Mouse (Mus musculus): ENCODE measurements at regions not wholly inside any gene's neighbourhood (a gene's known extent, or its start where the extent isn't known, plus 50 kb on each side); places are given as distances from the start of the nearest gene placed in this dataset.

DNA sequence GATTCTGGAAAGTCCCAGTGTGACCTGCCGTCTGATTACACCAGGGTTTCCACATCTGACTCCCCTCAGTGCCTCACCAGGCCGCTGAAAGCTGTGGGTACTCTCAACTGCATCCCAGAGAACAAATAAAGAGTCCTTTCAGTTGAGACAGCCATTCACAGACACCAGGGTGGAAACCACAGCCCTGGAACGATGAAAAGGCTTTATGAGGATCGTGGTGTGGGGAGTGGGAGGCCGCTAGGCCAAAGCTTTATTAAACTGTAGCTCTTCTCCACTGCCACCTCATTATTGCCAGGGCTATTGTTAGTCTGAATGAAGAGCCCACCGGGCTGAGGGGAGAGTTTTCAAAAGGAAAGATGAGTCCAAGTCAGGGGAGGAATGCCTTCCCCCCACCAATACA lies 202.8 kb downstream of the Cd83 start:
- 0 out of 2 replicates have a peak, but pooled peaks cover 3% of the 10 kb centered on the region for H3K4me1 ChIP-seq (ENCODE audit: control insufficient read depth, insufficient read depth, low read length)
- DNase-seq, result no peak
- 68% methylated on average over 6 of the region's 6 CpGs for WGBS
- H3K4me3 ChIP-seq (replicated peaks; ENCODE audit: extremely low read depth, low read depth, low read length), result no peak overlapping the region
- TF ChIP-seq POLR2A (IDR thresholded peaks at IDR 0.05; ENCODE audit: borderline replicate concordance, extremely low read depth, low read depth, low read length) (no peak), CTCF (IDR thresholded peaks at IDR 0.05; ENCODE audit: insufficient read depth, low read length) (no peak)

DNA sequence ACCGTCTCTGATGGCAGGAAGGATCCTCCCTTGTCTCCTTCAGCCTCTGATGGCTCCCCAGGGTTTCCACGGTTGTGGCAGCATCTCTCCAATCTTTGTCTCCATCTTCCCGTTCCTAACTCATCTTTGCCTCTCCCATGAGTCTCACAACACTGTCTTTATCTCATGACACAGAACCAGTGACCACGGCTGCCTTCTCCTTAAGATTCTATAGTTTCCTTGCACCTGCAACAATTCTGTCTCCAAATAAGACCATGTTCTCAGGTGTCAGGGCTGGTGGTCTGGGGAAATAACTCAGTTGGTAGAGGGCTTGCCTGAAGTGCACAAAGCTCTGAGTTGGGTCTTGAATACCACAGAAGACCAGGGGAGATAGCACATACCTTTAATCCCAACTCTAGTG lies 203.8 kb downstream of the Cd83 start:
- 93% methylated on average over 4 of the region's 4 CpGs for WGBS
- no peak for DNase-seq
- TF ChIP-seq POLR2A (IDR thresholded peaks at IDR 0.05; ENCODE audit: borderline replicate concordance, extremely low read depth, low read depth, low read length), result no peak
- TF ChIP-seq CTCF (IDR thresholded peaks at IDR 0.05; ENCODE audit: insufficient read depth, low read length), result no peak

DNA sequence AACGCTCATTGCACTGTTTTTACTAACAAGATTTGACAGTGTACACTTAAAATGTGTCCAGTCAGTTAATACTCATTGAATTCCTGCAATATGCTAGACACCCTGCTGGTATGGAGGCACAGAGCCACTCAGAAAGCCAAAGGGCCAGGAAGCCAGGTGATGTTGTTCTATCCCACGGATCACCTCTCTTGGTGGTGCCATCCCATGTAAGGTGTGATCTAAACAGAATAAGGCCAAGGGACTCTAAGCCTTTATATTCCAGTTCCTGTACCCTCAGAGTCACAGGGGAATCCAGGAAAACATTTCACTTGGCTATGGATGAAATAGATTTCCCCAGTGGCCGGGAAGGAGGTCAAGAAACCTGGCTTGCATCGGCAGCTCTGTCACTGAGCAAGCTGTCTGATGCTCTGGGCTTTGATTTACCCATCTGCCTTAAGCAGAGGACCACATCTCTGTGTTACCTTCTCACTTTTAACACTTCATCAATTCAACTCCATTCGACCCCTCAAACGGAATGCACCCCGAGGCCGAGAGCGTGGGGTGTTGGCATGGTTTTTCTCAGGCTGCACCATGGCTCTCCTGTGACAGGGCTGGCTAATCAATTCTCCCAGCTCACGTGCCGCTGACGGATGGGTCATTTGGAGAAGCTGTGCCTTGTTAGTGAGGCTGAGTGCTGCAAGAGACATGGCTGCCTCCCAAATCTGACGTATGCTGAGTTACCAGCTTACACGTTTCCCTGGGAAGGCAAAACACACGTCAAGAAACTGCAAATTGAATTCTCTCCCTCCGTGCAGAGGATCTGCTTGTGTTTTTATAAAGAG lies 205.9 kb downstream of the Cd83 start:
- Histone ChIP-seq H3K4me1 (ENCODE audit: control insufficient read depth, insufficient read depth, low read length) (0 out of 2 replicates have a peak, but pooled peaks cover 3% of the 10 kb centered on the region), H3K4me3 (replicated peaks; ENCODE audit: extremely low read depth, low read depth, low read length) (no peak overlapping the region)
- no peak for DNase-seq
- TF ChIP-seq POLR2A (IDR thresholded peaks at IDR 0.05; ENCODE audit: borderline replicate concordance, extremely low read depth, low read depth, low read length) (no peak), CTCF (IDR thresholded peaks at IDR 0.05; ENCODE audit: insufficient read depth, low read length) (no peak)
- WGBS, result 60% methylated on average over 16 of the region's 16 CpGs

More for the DNA sequence above, 203.8 kb downstream of the Cd83 start:
- Histone ChIP-seq H3K4me1 (ENCODE audit: control insufficient read depth, insufficient read depth, low read length) (0 out of 2 replicates have a peak, but pooled peaks cover 3% of the 10 kb centered on the region), H3K4me3 (replicated peaks; ENCODE audit: extremely low read depth, low read depth, low read length) (no peak overlapping the region)

DNA sequence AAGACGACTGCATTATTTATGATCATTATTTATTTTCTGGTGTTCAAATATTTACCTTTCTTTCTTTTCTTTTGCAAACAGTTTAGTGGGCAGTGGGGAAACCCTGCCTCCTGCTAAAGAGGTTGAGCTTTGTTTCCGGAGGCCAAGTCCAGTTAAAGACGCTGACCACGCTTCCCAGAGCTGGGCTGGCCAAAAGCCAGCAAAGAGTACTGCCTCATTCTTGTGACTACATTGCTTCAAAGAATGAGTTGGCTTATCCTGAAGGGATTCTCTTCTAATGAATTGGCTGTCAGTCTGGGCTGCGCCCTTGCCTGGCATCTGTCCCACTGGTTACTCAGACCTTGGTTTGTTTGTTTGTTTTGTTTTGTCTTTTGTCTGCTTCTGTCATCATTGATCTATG lies 207.2 kb downstream of the Cd83 start:
- Histone ChIP-seq H3K4me3 (replicated peaks; ENCODE audit: extremely low read depth, low read depth, low read length) (no peak overlapping the region), H3K4me1 (ENCODE audit: control insufficient read depth, insufficient read depth, low read length) (0 out of 2 replicates have a peak, but pooled peaks cover 3% of the 10 kb centered on the region)
- DNase-seq, result peak; percentile 38
- TF ChIP-seq POLR2A (IDR thresholded peaks at IDR 0.05; ENCODE audit: borderline replicate concordance, extremely low read depth, low read depth, low read length), result no peak
- TF ChIP-seq CTCF (IDR thresholded peaks at IDR 0.05; ENCODE audit: insufficient read depth, low read length), result no peak
- 11% methylated on average over 5 of the region's 5 CpGs for WGBS

DNA sequence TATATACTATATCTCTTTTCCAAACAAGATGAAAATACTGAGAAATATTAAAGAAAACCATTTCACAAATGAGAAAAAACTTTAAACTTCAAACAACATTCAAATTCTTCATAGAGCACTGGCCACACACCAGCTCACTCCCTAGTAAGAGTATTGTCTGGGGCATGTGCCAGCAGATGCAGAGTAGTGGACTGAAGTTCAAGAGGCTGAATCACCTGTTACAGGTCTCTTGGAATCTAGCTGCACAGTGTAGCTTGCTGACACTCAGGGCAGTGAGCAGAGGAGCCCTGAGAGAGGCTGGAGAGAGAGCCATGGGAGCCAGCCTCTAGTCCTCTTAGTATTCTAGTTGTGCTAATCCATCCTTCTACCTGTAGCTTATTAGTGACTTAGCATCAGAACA lies 208.4 kb downstream of the Cd83 start:
- H3K4me1 ChIP-seq (ENCODE audit: control insufficient read depth, insufficient read depth, low read length), result 0 out of 2 replicates have a peak, but pooled peaks cover 3% of the 10 kb centered on the region
- no peak overlapping the region for H3K4me3 ChIP-seq (replicated peaks; ENCODE audit: extremely low read depth, low read depth, low read length)
- peak; percentile 31 for DNase-seq
- TF ChIP-seq CTCF (IDR thresholded peaks at IDR 0.05; ENCODE audit: insufficient read depth, low read length) (no peak), POLR2A (IDR thresholded peaks at IDR 0.05; ENCODE audit: borderline replicate concordance, extremely low read depth, low read depth, low read length) (no peak)

DNA sequence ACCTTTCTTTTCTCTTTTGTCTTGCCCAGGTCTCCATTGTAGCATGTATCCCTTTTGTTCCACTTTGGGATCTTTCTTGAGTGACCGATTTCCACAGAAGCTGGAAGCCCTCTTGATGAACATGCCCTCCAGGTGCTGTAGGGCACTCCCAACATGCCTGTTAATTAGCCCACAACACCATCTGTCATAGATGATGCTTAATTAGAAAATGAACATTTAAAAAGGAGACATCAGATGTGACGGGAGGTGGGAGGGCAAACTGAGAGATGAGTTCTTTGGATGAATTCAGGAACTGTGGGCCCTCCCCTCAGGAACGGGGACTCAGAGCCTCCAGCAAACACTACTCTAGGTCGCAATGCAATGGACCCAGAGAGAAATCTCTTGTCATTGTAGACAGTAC lies 209.8 kb downstream of the Cd83 start:
- H3K4me3 ChIP-seq (replicated peaks; ENCODE audit: extremely low read depth, low read depth, low read length), result no peak overlapping the region
- WGBS, result 98% methylated on average over 4 of the region's 4 CpGs
- 0 out of 2 replicates have a peak, but pooled peaks cover 3% of the 10 kb centered on the region for H3K4me1 ChIP-seq (ENCODE audit: control insufficient read depth, insufficient read depth, low read length)
- no peak for TF ChIP-seq CTCF (IDR thresholded peaks at IDR 0.05; ENCODE audit: insufficient read depth, low read length)
- no peak for TF ChIP-seq POLR2A (IDR thresholded peaks at IDR 0.05; ENCODE audit: borderline replicate concordance, extremely low read depth, low read depth, low read length)
- DNase-seq, result no peak

DNA sequence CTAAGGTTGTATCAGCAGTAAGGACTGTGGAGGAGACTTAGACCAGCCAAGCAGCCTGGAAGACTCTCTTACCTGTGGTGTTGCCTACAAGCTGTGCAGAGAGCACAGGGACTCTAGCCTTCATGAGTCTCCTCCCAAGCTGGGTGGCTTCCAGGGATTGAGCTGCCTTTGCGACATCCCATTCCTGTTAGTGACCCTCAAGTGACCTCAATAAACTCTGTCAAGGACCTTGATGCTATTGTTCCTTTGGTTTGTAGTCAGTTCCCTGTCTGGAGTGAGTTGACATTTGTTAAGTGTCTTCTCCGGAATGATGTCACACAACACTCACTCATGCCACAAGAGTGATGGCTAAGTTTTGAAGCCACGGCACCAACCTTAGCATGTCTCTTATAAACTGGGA lies 211.0 kb downstream of the Cd83 start:
- H3K4me3 ChIP-seq (replicated peaks; ENCODE audit: extremely low read depth, low read depth, low read length), result no peak overlapping the region
- H3K4me1 ChIP-seq (ENCODE audit: control insufficient read depth, insufficient read depth, low read length), result 0 out of 2 replicates have a peak, but pooled peaks cover 3% of the 10 kb centered on the region
- DNase-seq, result no peak
- WGBS, result 26% methylated on average over 3 of the region's 3 CpGs
- no peak for TF ChIP-seq POLR2A (IDR thresholded peaks at IDR 0.05; ENCODE audit: borderline replicate concordance, extremely low read depth, low read depth, low read length)
- TF ChIP-seq CTCF (IDR thresholded peaks at IDR 0.05; ENCODE audit: insufficient read depth, low read length), result no peak

DNA sequence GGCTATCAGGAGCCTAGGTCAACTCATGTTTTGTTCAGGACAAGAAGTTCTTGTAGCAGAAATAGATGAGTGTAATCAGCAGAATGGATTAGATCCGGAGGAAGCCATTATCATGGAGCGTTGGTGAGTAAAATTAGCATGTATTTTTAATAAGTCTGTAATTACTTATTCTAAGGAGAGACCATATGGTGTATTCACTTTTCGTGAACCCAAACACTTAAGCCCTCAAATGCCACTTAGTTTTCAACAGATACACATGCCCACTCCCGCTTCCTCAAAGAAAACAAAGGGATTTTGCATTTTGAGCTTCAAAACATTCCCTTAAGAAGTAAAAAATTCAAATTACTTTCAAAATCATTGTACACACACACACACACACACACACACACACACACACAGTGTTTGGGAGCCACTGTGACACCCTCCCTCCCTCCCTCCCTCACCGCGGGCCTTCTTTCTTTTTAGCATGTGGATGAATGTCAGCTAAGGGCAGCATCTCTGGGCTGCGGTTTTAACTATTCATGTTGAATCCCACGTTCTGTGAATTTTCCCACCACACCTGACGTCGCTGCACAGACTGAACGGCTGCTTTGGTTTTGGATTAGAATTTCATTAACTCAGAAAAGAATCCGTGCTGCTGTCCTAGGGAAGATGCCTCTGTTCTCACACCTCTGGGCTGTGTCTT lies 217.4 kb downstream of the Cd83 start:
- WGBS, result 88% methylated on average over 12 of the region's 12 CpGs
- no peaks in the 10 kb centered on the region for H3K4me1 ChIP-seq (ENCODE audit: control insufficient read depth, insufficient read depth, low read length)
- TF ChIP-seq CTCF (IDR thresholded peaks at IDR 0.05; ENCODE audit: insufficient read depth, low read length) (no peak), POLR2A (IDR thresholded peaks at IDR 0.05; ENCODE audit: borderline replicate concordance, extremely low read depth, low read depth, low read length) (no peak)
- no peak overlapping the region for H3K4me3 ChIP-seq (replicated peaks; ENCODE audit: extremely low read depth, low read depth, low read length)
- no peak for DNase-seq

DNA sequence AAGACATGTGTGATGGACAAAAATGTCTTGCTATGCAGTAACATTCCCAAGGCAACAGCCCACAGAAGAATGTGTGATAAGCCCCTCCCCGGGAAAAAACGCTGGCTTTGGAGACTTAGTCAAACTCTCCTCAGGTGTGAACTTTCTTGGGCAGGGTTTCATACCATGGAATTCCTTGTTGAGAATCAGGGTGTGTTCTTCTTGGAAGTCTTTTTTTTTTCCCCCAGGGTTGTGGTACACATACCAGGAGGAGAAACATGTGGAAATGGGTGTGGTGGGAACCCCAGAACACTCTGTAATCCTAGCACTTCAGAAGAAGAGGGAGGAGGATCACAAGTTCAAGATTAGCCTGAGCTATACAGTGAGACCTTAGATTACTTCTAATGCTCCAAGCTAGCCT lies 228.3 kb downstream of the Cd83 start:
- Histone ChIP-seq H3K4me1 (ENCODE audit: control insufficient read depth, insufficient read depth, low read length) (no peaks in the 10 kb centered on the region), H3K4me3 (replicated peaks; ENCODE audit: extremely low read depth, low read depth, low read length) (no peak overlapping the region)
- TF ChIP-seq POLR2A (IDR thresholded peaks at IDR 0.05; ENCODE audit: borderline replicate concordance, extremely low read depth, low read depth, low read length) (no peak), CTCF (IDR thresholded peaks at IDR 0.05; ENCODE audit: insufficient read depth, low read length) (no peak)
- 58% methylated on average over 2 of the region's 2 CpGs for WGBS
- DNase-seq, result no peak

Data from lung, adult 2 months (tissue).